Mouse (Mus musculus): Measurements from ENCODE around the gene Dmrtb1. TPM values are rescaled to one million over a fixed set of nuclear protein-coding genes. Genes with fewer than 3 reads are reported as not detected.

The Dmrtb1 gene
- total RNA-seq (2022): 1 to 10 TPM in 1 of 4 experiments, under 1 TPM in 2, not detected in 1; 0.59 to 1.4 (median 0.76) TPM

DNA sequence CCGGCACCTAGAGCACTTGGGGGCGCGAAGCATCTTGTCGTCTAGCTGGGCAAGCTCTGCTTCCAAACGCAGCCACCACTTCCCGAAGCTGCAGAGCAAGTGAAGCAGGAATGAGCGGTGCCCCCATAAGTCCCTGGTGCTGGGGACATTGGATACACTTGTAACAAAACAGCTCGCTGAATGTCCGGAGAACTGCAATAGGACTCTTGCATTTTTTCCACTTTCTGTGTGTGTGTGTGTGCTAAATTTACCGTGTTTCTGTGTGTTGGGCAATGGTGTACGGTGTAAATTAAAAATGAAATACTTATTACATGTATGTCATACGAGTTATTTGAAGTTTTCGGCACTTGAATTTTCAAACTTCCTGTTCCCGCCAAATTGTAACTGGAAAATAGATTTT lies at the start of gene Dmrtb1:
Gene Dmrtb1, minus strand, starts transcription at position 101 of the 400 bp plus-strand sequence.
- DNase-seq (ENCODE audit: low spot score in 2 of 2): no peak

GRCm38 (mm10) chr4:107733603-107734002 lies 49.6 kb upstream of the Dmrtb1 start:
- no peak for DNase-seq (ENCODE audit: low spot score in 2 of 2)

DNA sequence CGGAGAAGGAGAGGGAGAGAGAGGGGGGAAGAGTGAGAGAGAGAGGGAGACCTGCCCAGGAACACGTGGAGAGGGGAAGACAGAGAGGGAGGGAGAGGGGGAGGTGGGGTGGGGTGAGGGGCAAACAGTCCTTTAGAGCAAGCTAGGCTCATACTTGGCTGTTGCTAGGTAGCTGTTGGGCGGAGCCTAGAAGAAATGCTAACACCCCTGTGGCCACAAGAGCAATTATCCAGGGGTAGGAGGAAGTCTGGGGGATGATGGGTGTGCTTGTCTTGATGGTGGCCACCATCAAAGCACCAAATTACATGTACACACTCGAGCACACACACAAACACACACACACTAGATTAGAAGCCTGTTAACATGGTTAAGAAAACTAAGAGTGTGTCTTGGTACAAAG lies 48.6 kb upstream of the Dmrtb1 start:
- no peak for DNase-seq (ENCODE audit: low spot score in 2 of 2)

- no peak for DNase-seq (ENCODE audit: low spot score in 2 of 2)
Measured at GRCm38 (mm10) chr4:107732182-107732581, 48.2 kb upstream of the Dmrtb1 start.

DNA sequence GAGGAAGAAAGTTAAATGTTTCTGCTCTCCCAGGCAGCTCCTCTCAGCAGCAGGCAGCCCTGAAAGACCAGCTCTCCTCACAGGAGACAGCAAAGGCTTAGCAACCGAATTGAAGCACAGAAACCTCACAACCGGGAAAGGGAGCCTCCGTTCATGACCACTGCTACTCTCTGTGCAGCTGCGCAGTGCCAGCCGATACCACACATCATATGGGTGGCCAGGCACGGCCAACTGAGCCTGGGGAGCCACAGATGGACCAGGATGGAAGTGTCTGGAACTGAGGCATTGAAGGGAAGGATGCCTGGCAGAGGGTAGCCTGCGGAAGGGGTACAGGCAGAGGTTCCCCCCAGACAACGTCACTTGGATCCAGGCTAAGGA lies 47.0 kb upstream of the Dmrtb1 start:
- DNase-seq (ENCODE audit: low spot score in 2 of 2): no peak

DNA sequence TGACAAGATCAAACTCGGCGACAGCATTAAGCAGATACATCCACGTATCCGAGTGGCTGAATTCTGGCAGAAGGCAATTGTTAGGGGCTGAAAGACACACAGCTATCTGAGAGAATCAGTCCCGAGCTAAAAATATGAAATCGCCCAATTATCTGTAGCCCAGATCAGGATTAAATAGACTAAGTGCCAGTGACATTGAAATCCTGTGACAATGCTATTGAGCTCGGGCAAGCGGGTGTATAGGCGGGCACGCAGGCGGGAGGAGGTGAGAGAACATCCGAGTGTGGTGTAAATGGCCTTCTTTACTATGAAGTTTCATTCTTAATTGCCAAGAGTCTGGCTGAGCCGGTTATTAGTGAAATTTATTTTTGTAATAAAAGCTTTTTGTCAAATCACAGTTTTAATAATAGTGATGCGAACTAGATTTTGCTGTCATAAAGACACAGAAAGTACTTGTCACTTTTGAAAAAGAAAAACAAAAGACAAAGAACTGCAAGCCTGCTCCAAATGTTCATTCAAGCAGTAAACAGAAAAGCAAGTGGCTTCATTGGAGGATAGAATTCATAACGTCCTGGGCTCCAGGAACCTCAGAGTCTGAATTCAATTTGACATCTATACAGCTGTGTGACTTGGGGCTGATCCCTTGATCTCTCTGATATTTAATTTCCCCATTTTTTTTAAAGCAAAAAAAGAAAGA lies 46.5 kb upstream of the Dmrtb1 start:
- DNase-seq (ENCODE audit: low spot score in 2 of 2): no peak

GRCm38 (mm10) chr4:107725432-107725831 lies 41.4 kb upstream of the Dmrtb1 start:
- no peak for DNase-seq (ENCODE audit: low spot score in 2 of 2)

DNA sequence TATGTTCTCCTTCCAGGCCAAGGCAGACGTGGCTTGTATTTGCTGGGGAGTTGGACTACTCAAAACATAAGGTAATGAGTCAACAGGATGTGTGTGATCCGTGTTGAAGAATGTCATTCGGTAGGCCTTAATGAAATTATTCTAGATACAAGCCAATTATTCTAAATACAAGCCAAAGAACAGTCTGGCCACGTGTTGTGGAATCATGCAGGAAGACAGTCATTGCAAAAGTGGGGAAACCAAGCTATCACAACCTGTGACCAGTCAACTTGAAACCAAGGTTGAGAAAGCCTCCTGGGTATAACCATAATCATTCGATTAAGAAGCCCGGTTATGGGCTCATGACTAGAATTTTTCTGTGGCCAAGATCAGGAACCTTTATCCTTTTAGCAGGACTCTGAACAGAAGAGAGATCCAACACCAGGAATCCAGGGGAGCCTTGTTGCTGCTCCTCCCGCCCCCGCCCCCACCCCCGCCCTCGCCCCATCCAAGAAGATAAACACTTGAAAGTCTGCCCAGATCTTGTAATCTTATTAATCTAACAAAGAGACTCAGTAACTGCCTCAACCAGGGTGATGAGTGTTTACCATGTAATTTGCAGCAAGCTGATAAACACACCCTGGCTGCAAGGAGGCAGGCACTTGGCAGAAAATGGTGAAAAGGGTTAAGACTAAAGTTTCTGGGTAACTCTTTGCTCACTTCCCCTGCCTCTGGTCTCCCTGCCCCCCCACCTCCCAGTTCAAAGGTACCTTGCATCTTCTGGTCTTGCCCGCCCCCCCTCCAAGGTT lies 36.2 kb upstream of the Dmrtb1 start:
- no peak for DNase-seq (ENCODE audit: low spot score in 2 of 2)

DNA sequence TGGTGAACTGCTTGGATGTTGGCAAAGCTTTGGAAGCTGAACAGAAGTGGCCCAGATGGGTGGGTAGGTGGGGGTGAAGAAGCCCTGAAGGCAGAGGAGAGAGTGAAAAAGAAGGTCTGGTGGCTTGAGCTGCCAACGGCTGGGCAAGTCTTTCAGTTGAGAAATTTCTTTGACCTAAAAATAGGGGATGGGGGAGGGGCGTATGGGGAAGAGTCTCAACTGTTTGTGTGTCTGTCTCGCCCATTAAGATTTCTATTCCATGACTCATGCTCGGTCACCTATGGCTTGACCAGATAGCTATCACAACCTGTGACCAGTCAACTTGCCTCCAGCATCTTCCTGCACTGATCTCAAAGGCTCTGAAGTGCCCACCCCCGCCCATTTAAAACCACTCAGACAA lies 35.1 kb upstream of the Dmrtb1 start:
- DNase-seq (ENCODE audit: low spot score in 2 of 2): no peak

DNA sequence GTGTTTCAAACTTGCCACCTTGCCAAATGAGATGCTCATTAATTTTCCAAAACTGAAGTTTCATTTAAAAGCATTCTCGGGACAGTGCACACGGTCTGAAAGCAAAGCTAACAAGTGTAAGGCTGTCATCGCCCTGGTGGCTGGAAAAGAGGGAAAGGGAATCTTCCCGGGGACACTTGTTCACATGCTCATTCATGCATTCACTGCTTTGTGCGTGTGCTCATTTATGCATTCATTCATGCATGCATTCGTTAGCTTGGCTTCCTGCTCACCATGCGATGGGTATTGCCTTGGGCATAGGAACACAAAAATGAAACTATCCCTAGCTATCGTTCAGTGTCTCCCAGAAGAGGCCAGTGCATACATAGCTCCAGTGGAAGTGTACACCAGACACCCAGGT lies 34.7 kb upstream of the Dmrtb1 start:
- DNase-seq (ENCODE audit: low spot score in 2 of 2): no peak

DNA sequence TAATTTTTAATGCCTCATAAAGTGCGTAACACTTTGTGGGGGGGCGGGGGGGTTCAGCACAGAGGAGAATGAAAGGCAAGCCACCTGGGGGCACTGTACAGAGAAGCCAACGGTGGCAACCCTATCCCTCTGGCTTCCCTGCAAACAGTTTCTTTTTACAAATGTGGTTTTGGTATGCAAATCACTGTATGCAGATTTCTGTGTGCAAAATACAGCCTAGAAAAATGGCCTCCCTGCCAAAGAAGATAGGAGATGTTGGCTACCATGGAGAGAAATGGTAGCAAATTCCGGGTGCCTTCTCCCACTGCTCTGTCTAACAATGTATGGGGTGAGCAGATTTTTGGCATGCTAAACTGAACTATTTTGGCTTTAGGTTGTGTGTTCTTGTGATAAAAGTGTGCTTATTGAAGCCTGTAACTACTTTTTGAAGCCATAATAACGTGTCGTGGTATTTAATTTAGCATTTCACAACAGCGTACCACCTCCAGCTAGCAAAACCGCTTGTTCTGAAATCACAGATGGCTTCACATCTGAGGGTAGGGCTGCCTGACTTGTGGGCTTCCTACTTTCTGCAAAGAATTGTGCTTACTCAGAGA lies 33.8 kb upstream of the Dmrtb1 start:
- DNase-seq (ENCODE audit: low spot score in 2 of 2): peak; percentile 69 to 70

DNA sequence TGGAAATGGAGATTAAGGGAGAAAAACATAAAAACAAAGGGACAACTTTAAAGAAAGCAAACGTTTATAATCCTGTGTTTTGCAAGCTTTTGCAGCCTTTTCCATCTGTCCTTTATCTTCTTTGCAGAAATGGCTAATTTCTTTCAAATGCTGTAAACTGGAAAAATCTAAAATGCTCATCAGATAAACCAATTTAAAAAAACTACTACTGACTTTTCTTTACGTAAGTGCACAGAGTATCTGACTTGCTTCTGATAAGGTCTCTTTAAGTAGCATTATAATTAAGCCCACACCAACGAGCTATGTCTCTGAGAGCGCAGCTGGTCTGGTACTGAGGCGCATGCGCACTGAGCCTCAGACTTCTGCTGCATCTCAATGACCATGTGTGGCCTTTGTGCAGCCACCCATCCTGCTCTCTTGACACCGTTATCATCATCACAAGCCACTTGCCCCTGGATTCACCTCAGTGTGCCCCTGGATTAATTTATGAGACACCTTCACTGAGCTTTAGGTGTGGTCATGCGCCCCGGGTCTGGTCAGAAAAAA lies 32.8 kb upstream of the Dmrtb1 start:
- DNase-seq (ENCODE audit: low spot score in 2 of 2): no peak

GRCm38 (mm10) chr4:107706884-107707283 lies 22.9 kb upstream of the Dmrtb1 start:
- no peak for DNase-seq (ENCODE audit: low spot score in 2 of 2)

- DNase-seq (ENCODE audit: low spot score in 2 of 2): no peak
Measured at GRCm38 (mm10) chr4:107704185-107704584, 20.2 kb upstream of the Dmrtb1 start.

GRCm38 (mm10) chr4:107701679-107702078 lies 17.6 kb upstream of the Dmrtb1 start:
- DNase-seq (ENCODE audit: low spot score in 2 of 2): no peak

GRCm38 (mm10) chr4:107701116-107701515 lies 17.1 kb upstream of the Dmrtb1 start:
- DNase-seq (ENCODE audit: low spot score in 2 of 2): peak in 1 of 2 experiments; percentile 58

DNA sequence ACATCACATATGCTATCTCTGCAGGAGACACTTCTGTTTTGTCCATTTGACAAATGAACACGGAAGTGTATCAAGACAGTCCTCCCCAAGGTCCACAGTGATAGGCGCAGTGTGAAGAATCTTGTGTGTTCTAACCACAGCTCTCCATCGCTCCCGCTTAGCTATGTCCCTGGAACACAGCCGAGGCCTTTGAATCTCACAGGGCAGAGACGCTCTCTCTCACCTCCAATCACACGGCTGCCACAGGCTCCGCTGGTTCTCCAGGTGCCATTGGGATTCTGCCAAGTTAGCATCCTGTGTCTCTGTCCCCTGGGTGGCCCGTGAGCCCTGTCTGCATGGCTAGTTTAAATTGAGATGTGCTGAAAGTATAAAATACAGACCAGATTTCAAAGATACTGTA lies 15.2 kb upstream of the Dmrtb1 start:
- DNase-seq (ENCODE audit: low spot score in 2 of 2): no peak

DNA sequence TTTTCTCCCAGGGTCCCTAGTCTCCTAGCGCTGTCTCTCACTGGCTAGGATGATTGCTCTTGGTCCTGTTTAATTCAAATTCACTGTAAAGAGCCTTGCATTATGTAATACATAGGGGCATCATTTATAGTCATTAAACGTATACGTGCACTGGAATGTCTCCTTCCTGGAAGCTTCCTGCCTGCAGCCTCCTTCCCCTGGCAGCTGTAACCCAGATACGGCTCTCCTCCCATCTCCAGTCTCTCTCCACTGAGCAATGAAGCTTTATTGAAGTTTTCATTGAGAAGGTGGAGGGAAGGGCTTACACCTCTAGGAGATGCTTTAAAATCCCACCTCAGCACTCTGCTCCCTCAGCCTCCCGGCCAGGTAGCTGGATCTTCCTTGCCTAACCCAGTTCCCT lies 9.8 kb upstream of the Dmrtb1 start:
- no peak for DNase-seq (ENCODE audit: low spot score in 2 of 2)

DNA sequence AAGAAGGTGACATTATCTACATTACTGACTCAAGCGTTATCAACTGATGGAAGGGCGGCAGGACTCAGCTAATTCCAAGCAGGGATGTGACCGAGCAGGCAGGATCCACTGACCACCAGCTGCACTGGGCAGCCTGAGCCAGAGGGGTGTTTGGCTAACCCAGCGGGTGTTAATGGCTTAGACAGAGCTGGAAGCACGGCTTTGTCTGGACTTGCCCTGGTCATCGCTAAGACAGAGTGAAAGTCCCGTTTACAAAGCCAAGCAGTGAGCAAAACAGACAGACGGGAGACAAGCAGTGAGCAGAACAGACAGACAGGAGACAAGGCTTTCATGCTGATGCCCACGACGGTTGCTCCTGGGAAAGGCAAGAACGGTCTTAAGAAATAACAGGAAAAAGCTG lies 4.2 kb upstream of the Dmrtb1 start:
- DNase-seq (ENCODE audit: low spot score in 2 of 2): no peak

DNA sequence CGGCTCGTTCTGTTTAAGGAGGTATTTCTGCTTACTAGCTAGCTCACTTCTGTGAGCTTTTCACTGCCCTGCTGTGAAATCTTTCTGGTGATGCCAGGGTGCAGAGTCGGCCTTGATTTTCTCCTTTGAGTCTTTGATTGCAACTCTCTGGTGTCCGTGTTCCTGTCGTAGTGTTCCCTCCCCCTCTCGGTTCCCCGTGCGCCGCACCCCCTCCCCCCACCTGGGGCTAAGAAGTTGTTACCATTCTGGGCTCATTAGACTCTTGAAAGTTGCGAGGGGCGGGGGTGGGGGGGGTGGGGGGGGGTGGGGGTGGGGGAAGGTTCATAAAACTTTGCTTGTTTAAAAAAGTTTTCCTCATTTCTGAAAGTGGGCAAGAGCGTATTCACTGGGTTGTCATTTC lies 3.1 kb upstream of the Dmrtb1 start:
- DNase-seq (ENCODE audit: low spot score in 2 of 2): no peak

- no peak for DNase-seq (ENCODE audit: low spot score in 2 of 2)
Measured at GRCm38 (mm10) chr4:107683006-107683756, 849 bp downstream of the Dmrtb1 start.
